Mouse (Mus musculus) myocyte (in vitro differentiated cells): ENCODE results near the gene Galnt15.

Experiments
- MAX ChIP-seq: IDR thresholded peaks from one replicate; pipeline ENCODE4 v1.6.1; 2011; ENCODE audit warnings: low read depth, mild to moderate bottlenecking, control low read depth
- MYOD1 ChIP-seq, 3 experiments: IDR thresholded peaks; one replicate each; pipeline ENCODE4 v1.6.1; 2011; ENCODE audit warnings: control low read depth in 2 of 3, low read depth in 2 of 3, mild to moderate bottlenecking in 2 of 3, moderate library complexity in 1 of 3; ENCODE audit not compliant: insufficient read length in 2 of 3, control insufficient read depth in 1 of 3
- POLR2A ChIP-seq: IDR thresholded peaks from one replicate; pipeline ENCODE4 v1.6.1; 2011; ENCODE audit warnings: low read depth, mild to moderate bottlenecking, control low read depth, moderate library complexity; ENCODE audit not compliant: insufficient read length
- POLR2AphosphoS2 ChIP-seq: IDR thresholded peaks from one replicate; pipeline ENCODE4 v1.6.1; 2011; ENCODE audit warnings: low read depth, control low read depth; ENCODE audit not compliant: insufficient read length
- REST ChIP-seq: IDR thresholded peaks from one replicate; pipeline ENCODE4 v1.6.1; 2011; ENCODE audit warnings: mild to moderate bottlenecking, control low read depth, moderate library complexity; ENCODE audit not compliant: insufficient read depth, insufficient read length
- SRF ChIP-seq: IDR thresholded peaks from one replicate; pipeline ENCODE4 v1.6.1; 2011; ENCODE audit warnings: low read depth; ENCODE audit not compliant: control insufficient read depth, insufficient read length
- TCF12 ChIP-seq: IDR thresholded peaks from one replicate; pipeline ENCODE4 v1.6.1; 2011; ENCODE audit warnings: mild to moderate bottlenecking, control low read depth; ENCODE audit not compliant: poor library complexity, insufficient read depth, severe bottlenecking
- USF1 ChIP-seq: IDR thresholded peaks from one replicate; pipeline ENCODE4 v1.6.1; 2011; ENCODE audit warnings: low read depth, mild to moderate bottlenecking, control low read depth, moderate library complexity

- no peak for TF ChIP-seq MAX
- TF ChIP-seq POLR2A = no peak
- TF ChIP-seq SRF = no peak
- no peak for TF ChIP-seq POLR2AphosphoS2
- TF ChIP-seq USF1 = no peak
- TF ChIP-seq REST = no peak
- TF ChIP-seq TCF12 = no peak
- TF ChIP-seq MYOD1 (IDR thresholded peaks at IDR 0.05; ENCODE audit: control insufficient read depth in 1 of 3, insufficient read length in 2 of 3, low read depth in 2 of 3) = no peak
These were observed 23.0 kb upstream of the Galnt15 start for GRCm38 (mm10) chr14:32005673-32006261.
